Comparison of ENCODE assay signal across 11 mouse cellular contexts in genomic region chr10:60811792-60812525, GRCm38 (mm10). TPM values are rescaled to one million over a fixed set of nuclear protein-coding genes. Genes with fewer than 3 reads are reported as not detected.
DNase-seq lines count a peak whose midpoint lies in the region; ATAC-seq lines count a peak whose summit lies in the region.
"Had no signal": no experiment of that assay in that cellular context is flagged by ENCODE, and none has a peak within 500 bp of the region (broad histone marks: within the 10 kb centered on the region; RNA-seq: fewer than 3 reads in every experiment).

No protein-coding gene starts in this region.

- DNase-seq in heart, adult 9 months (ENCODE audit: low spot score in 2 of 2), result no peak
- peak; percentile 86 for DNase-seq in midbrain, embryonic 11.5 days (ENCODE audit: low spot score, missing footprints)
- DNase-seq in midbrain, embryonic 14.5 days, result no peak
- DNase-seq in urinary bladder, postnatal 14 days (ENCODE audit: low spot score), result no peak
- no peak for DNase-seq in cerebellum, adult 9-11 months
- DNase-seq: adrenal gland, postnatal 25 days; cerebellum, adult 8-10 months had no signal

- no peaks in the 10 kb centered on the region for H3K36me3 ChIP-seq in heart, embryonic 14.5 days (ENCODE audit: control insufficient read depth, insufficient read depth, low read length)
- no peaks in the 10 kb centered on the region for H3K36me3 ChIP-seq in midbrain, embryonic 11.5 days (ENCODE audit: control insufficient read depth, insufficient read depth, low read length)
- no peaks in the 10 kb centered on the region for H3K36me3 ChIP-seq in midbrain, embryonic 14.5 days (ENCODE audit: control insufficient read depth, insufficient read depth, low read length)
- no peaks in the 10 kb centered on the region for H3K36me3 ChIP-seq in embryonic facial prominence, embryonic 13.5 days
- no peaks in the 10 kb centered on the region for H3K36me3 ChIP-seq in stomach, embryonic 15.5 days

- H3K9me3 ChIP-seq in heart, embryonic 14.5 days (ENCODE audit: control insufficient read depth, low read length), result no peaks in the 10 kb centered on the region
- no peaks in the 10 kb centered on the region for H3K9me3 ChIP-seq in midbrain, embryonic 11.5 days (ENCODE audit: control insufficient read depth, low read length)
- H3K9me3 ChIP-seq in midbrain, embryonic 14.5 days (ENCODE audit: control insufficient read depth, low read length), result no peaks in the 10 kb centered on the region
- H3K9me3 ChIP-seq in embryonic facial prominence, embryonic 13.5 days, result no peaks in the 10 kb centered on the region
- H3K9me3 ChIP-seq in stomach, embryonic 15.5 days, result no peaks in the 10 kb centered on the region

- no peak for ATAC-seq in heart, embryonic 14.5 days (ENCODE audit: insufficient number of reproducible peaks, insufficient read depth, low FRiP score, low read depth)
- ATAC-seq in midbrain, embryonic 11.5 days (ENCODE audit: low FRiP score), result no peak
- no peak for ATAC-seq in midbrain, embryonic 14.5 days (ENCODE audit: low FRiP score, low TSS enrichment)
- ATAC-seq in embryonic facial prominence, embryonic 13.5 days (ENCODE audit: insufficient number of reproducible peaks, insufficient read depth, low FRiP score, low TSS enrichment, low read depth), result no peak
- ATAC-seq in stomach, embryonic 15.5 days (ENCODE audit: insufficient read depth, low FRiP score, low read depth), result no peak
- ATAC-seq: forebrain, embryonic 16.5 days had no signal

- peak overlapping the region; percentile 75 for H3K9ac ChIP-seq in heart, embryonic 14.5 days (ENCODE audit: low read length)
- no peak overlapping the region; the same call in 1 of the 2 replicates for H3K9ac ChIP-seq in midbrain, embryonic 11.5 days (ENCODE audit: low read length)
- no peak overlapping the region for H3K9ac ChIP-seq in midbrain, embryonic 14.5 days (replicated peaks; ENCODE audit: low read length)
- peak overlapping the region; percentile 32; the same call in 1 of the 2 replicates for H3K9ac ChIP-seq in embryonic facial prominence, embryonic 13.5 days
- no peak overlapping the region for H3K9ac ChIP-seq in stomach, embryonic 15.5 days

- H3K4me2 ChIP-seq in heart, embryonic 14.5 days (ENCODE audit: low read length), result peak overlapping the region; percentile 59
- no peak overlapping the region for H3K4me2 ChIP-seq in midbrain, embryonic 11.5 days
- H3K4me2 ChIP-seq in midbrain, embryonic 14.5 days (ENCODE audit: low read length), result no peak overlapping the region
- H3K4me2 ChIP-seq in embryonic facial prominence, embryonic 13.5 days, result peak overlapping the region; percentile 37
- H3K4me2 ChIP-seq in stomach, embryonic 15.5 days, result peak overlapping the region; percentile 26

- H3K4me3 ChIP-seq in heart, embryonic 14.5 days (ENCODE audit: control insufficient read depth in 1 of 2, insufficient read depth in 1 of 2, low read depth in 1 of 2, low read length in 2 of 2), result no peak overlapping the region; a peak in 1 of 4 replicates
- no peak overlapping the region for H3K4me3 ChIP-seq in midbrain, embryonic 11.5 days (ENCODE audit: low read depth, low read length)
- H3K4me3 ChIP-seq in midbrain, embryonic 14.5 days (replicated peaks; ENCODE audit: low read depth, low read length), result no peak overlapping the region
- no peak overlapping the region for H3K4me3 ChIP-seq in embryonic facial prominence, embryonic 13.5 days
- no peak overlapping the region for H3K4me3 ChIP-seq in stomach, embryonic 15.5 days (replicated peaks)

- H3K27me3 ChIP-seq in heart, embryonic 14.5 days (ENCODE audit: control insufficient read depth, insufficient read depth, low read length), result no peaks in the 10 kb centered on the region
- H3K27me3 ChIP-seq in midbrain, embryonic 11.5 days (ENCODE audit: control insufficient read depth, insufficient read depth, low read length), result peaks cover 17% of the 10 kb centered on the region
- H3K27me3 ChIP-seq in midbrain, embryonic 14.5 days (ENCODE audit: control insufficient read depth, insufficient read depth, low read length), result no peaks in the 10 kb centered on the region
- no peaks in the 10 kb centered on the region for H3K27me3 ChIP-seq in embryonic facial prominence, embryonic 13.5 days
- H3K27me3 ChIP-seq in stomach, embryonic 15.5 days (replicated peaks), result no peaks in the 10 kb centered on the region

- 1% methylated on average over 15 of the region's 15 CpGs for WGBS in heart, embryonic 14.5 days
- 9% methylated on average over 15 of the region's 15 CpGs for whole genome bisulfite sequencing in midbrain, embryonic 11.5 days
- 10% methylated on average over 15 of the region's 15 CpGs for WGBS in midbrain, embryonic 14.5 days
- WGBS in embryonic facial prominence, embryonic 13.5 days, result 8% methylated on average over 15 of the region's 15 CpGs
- WGBS in stomach, embryonic 15.5 days, result 13% methylated on average over 15 of the region's 15 CpGs

- peaks cover 94 to 98% of the 10 kb centered on the region in 2 experiments for H3K4me1 ChIP-seq in heart, embryonic 14.5 days (ENCODE audit: control insufficient read depth in 2 of 2, insufficient read depth in 2 of 2, low read length in 2 of 2)
- H3K4me1 ChIP-seq in midbrain, embryonic 11.5 days (ENCODE audit: control insufficient read depth, insufficient read depth, low read length), result peaks cover 46% of the 10 kb centered on the region
- H3K4me1 ChIP-seq in midbrain, embryonic 14.5 days (ENCODE audit: control insufficient read depth, insufficient read depth, low read length), result peaks cover 38% of the 10 kb centered on the region
- H3K4me1 ChIP-seq in embryonic facial prominence, embryonic 13.5 days, result peaks cover 85% of the 10 kb centered on the region
- H3K4me1 ChIP-seq in stomach, embryonic 15.5 days, result peaks cover 67% of the 10 kb centered on the region

- H3K27ac ChIP-seq in heart, embryonic 14.5 days (replicated peaks in 1 of 2; ENCODE audit: control insufficient read depth in 1 of 2, insufficient read depth in 1 of 2, low read depth in 2 of 2, low read length in 2 of 2), result peak overlapping the region; percentile 82 to 100
- H3K27ac ChIP-seq in midbrain, embryonic 11.5 days (ENCODE audit: low read depth, low read length), result no peak overlapping the region
- no peak overlapping the region for H3K27ac ChIP-seq in midbrain, embryonic 14.5 days (replicated peaks; ENCODE audit: low read depth, low read length)
- H3K27ac ChIP-seq in embryonic facial prominence, embryonic 13.5 days, result peak overlapping the region; percentile 55
- H3K27ac ChIP-seq in stomach, embryonic 15.5 days, result no peak overlapping the region

RNA-seq across cellular contexts. Expression of gene Unc5b, which starts 19.4 kb away (rescaled TPM):
- 11.5 and 13.3 TPM in 2 replicates for polyA plus RNA-seq in heart, embryonic 14.5 days (2014; fragmentation: Nextera tagmentation; extraction: Ambion mirVana)
- 2.8 and 3.5 TPM in 2 replicates for polyA plus RNA-seq in midbrain, embryonic 11.5 days (2014; fragmentation: Nextera tagmentation; extraction: Ambion mirVana)
- 2.4 and 2.8 TPM in 2 replicates for polyA plus RNA-seq in midbrain, embryonic 14.5 days (2014; fragmentation: Nextera tagmentation; extraction: Ambion mirVana)
- 6.0 and 6.1 TPM in 2 replicates for polyA plus RNA-seq in embryonic facial prominence, embryonic 13.5 days (2015; fragmentation: Nextera tagmentation; extraction: Ambion mirVana)
- 3.8 and 4.0 TPM in 2 replicates for polyA plus RNA-seq in stomach, embryonic 15.5 days (2015; fragmentation: Nextera tagmentation; extraction: Ambion mirVana)

RNA-seq across cellular contexts. Expression of gene Slc29a3, which starts 59.4 kb away (rescaled TPM):
- polyA plus RNA-seq in heart, embryonic 14.5 days (2014; fragmentation: Nextera tagmentation; extraction: Ambion mirVana), result 4.4 and 4.5 TPM in 2 replicates
- polyA plus RNA-seq in midbrain, embryonic 11.5 days (2014; fragmentation: Nextera tagmentation; extraction: Ambion mirVana), result 6.9 and 8.7 TPM in 2 replicates
- polyA plus RNA-seq in midbrain, embryonic 14.5 days (2014; fragmentation: Nextera tagmentation; extraction: Ambion mirVana), result 4.8 and 8.5 TPM in 2 replicates
- polyA plus RNA-seq in embryonic facial prominence, embryonic 13.5 days (2015; fragmentation: Nextera tagmentation; extraction: Ambion mirVana), result 14.8 and 17.8 TPM in 2 replicates
- 11.3 and 11.4 TPM in 2 replicates for polyA plus RNA-seq in stomach, embryonic 15.5 days (2015; fragmentation: Nextera tagmentation; extraction: Ambion mirVana)

Comparison
In these comparisons a context has a peak if more than half of its experiments do, and no peak if none do; other contexts are left out.
1. H3K27ac ChIP-seq: peak in heart, embryonic 14.5 days (2 of 2) and embryonic facial prominence, embryonic 13.5 days (single experiment); none in midbrain, embryonic 11.5 days (single experiment), midbrain, embryonic 14.5 days (single experiment) and stomach, embryonic 15.5 days (single experiment).
2. H3K4me2 ChIP-seq: peak in heart, embryonic 14.5 days (single experiment), embryonic facial prominence, embryonic 13.5 days (single experiment) and stomach, embryonic 15.5 days (single experiment); none in midbrain, embryonic 11.5 days (single experiment) and midbrain, embryonic 14.5 days (single experiment).
3. H3K9ac ChIP-seq: peak in heart, embryonic 14.5 days (single experiment) and embryonic facial prominence, embryonic 13.5 days (single experiment); none in midbrain, embryonic 11.5 days (single experiment), midbrain, embryonic 14.5 days (single experiment) and stomach, embryonic 15.5 days (single experiment).